Mouse (Mus musculus) thymus, postnatal 36 days (tissue): ENCODE measurements around the gene Hist1h2bc.
"Not testable (repeated sequence)": the region's sequence is repeated elsewhere in the genome, so short reads cannot be mapped to it uniquely, and the experiment has no call there.

Source experiments
- DNase-seq, 2 experiments: peaks; one replicate each; pipeline ENCODE4 v3.0.0; 2022; ENCODE audit warnings: mixed read lengths in 2 of 2

The Hist1h2bc gene

GRCm38 (mm10) chr13:23700786-23701520, 17.0 kb downstream of the Hist1h2bc start:
- DNase-seq, result peak; percentile 70 to 77

GRCm38 (mm10) chr13:23702220-23702619, 18.2 kb downstream of the Hist1h2bc start:
- DNase-seq, result no peak

GRCm38 (mm10) chr13:23702801-23703200, 18.8 kb downstream of the Hist1h2bc start:
- DNase-seq, result not testable (repeated sequence)

- DNase-seq, result no peak
Observed at GRCm38 (mm10) chr13:23705751-23706356, 21.9 kb downstream of the Hist1h2bc start.

GRCm38 (mm10) chr13:23706771-23707170, 22.8 kb downstream of the Hist1h2bc start:
- no peak for DNase-seq

GRCm38 (mm10) chr13:23708041-23708440, 24.0 kb downstream of the Hist1h2bc start:
- DNase-seq, result no peak

- no peak for DNase-seq
Observed at GRCm38 (mm10) chr13:23708654-23709053, 24.7 kb downstream of the Hist1h2bc start.

- no peak for DNase-seq
Observed at GRCm38 (mm10) chr13:23709714-23710373, 25.8 kb downstream of the Hist1h2bc start.

GRCm38 (mm10) chr13:23710374-23711089, 26.5 kb downstream of the Hist1h2bc start, which contains the start of gene Hfe:
TSS of gene Hfe (minus strand) at chr13:23710854.
- peak; percentile 72 to 82 for DNase-seq

GRCm38 (mm10) chr13:23716261-23717042, 32.5 kb downstream of the Hist1h2bc start:
- DNase-seq, result no peak

- no peak for DNase-seq
Observed at GRCm38 (mm10) chr13:23717176-23717575, 33.2 kb downstream of the Hist1h2bc start.

GRCm38 (mm10) chr13:23717593-23718245, 33.7 kb downstream of the Hist1h2bc start:
- not testable (repeated sequence) for DNase-seq

- no peak for DNase-seq
Observed at GRCm38 (mm10) chr13:23724239-23724638, 40.2 kb downstream of the Hist1h2bc start.

- no peak for DNase-seq
Observed at GRCm38 (mm10) chr13:23725213-23725612, 41.2 kb downstream of the Hist1h2bc start.

GRCm38 (mm10) chr13:23728472-23729191, 44.6 kb downstream of the Hist1h2bc start:
- DNase-seq, result no peak

- peak in 1 of 2 experiments; percentile 50 for DNase-seq
Observed at GRCm38 (mm10) chr13:23729192-23729525, 45.2 kb downstream of the Hist1h2bc start.

GRCm38 (mm10) chr13:23729706-23730105, 45.7 kb downstream of the Hist1h2bc start:
- DNase-seq, result no peak

- DNase-seq, result no peak
Observed at GRCm38 (mm10) chr13:23730479-23730878, 46.5 kb downstream of the Hist1h2bc start.

- no peak for DNase-seq
Observed at GRCm38 (mm10) chr13:23732156-23732804, 48.3 kb downstream of the Hist1h2bc start.

- DNase-seq, result no peak
Observed at GRCm38 (mm10) chr13:23737091-23737490, 53.1 kb downstream of the Hist1h2bc start.
